Mouse (Mus musculus) CH12F3 (cell line): ENCODE results near the gene 4933415A04Rik.

Source experiments
- in situ Hi-C: fragments of 300-500 bp; cut with MboI; formaldehyde crosslinking; loops from 2 replicates; pipeline ENCODE4 v1.14.3; 2020; ENCODE audit warnings: low sequenced_read_pairs

The 4933415A04Rik gene

GRCm38 (mm10) chr11:43626927-43627645, 40.2 kb downstream of the 4933415A04Rik start:
- in situ Hi-C loops: no loop called here

GRCm38 (mm10) chr11:43631645-43632044, 44.8 kb downstream of the 4933415A04Rik start:
- in situ Hi-C loops: no loop called here

- in situ Hi-C loops: no loop called here
Observed at GRCm38 (mm10) chr11:43632566-43632965, 45.7 kb downstream of the 4933415A04Rik start.

GRCm38 (mm10) chr11:43633165-43633564, 46.3 kb downstream of the 4933415A04Rik start:
- in situ Hi-C loops: no loop called here

GRCm38 (mm10) chr11:43633658-43634401, 47.0 kb downstream of the 4933415A04Rik start:
- in situ Hi-C loops: no loop called here

GRCm38 (mm10) chr11:43636761-43637160, 49.9 kb downstream of the 4933415A04Rik start:
- in situ Hi-C loops: no loop called here

- in situ Hi-C loops: no loop called here
Observed at GRCm38 (mm10) chr11:43638486-43638885, 51.6 kb downstream of the 4933415A04Rik start.
